Mouse (Mus musculus) duodenum, adult 2 months (tissue): ENCODE results near the gene Klk1b3. TPM values are rescaled to one million over a fixed set of nuclear protein-coding genes. Genes with fewer than 3 reads are reported as not detected.

Experiments used
- polyA plus RNA-seq: library from polyadenylated mRNA; depleted of rRNA; stranded (reverse); fragments of >200 nt; gene quantifications from 2 replicates; pipeline ENCODE4 v1.2.3, GENCODE M21; 2012; ENCODE audit warnings: low replicate concordance; rRNA removed

The Klk1b3 gene
- 1.8 TPM in 1 of 2 replicates, not detected in the other for polyA plus RNA-seq

DNA sequence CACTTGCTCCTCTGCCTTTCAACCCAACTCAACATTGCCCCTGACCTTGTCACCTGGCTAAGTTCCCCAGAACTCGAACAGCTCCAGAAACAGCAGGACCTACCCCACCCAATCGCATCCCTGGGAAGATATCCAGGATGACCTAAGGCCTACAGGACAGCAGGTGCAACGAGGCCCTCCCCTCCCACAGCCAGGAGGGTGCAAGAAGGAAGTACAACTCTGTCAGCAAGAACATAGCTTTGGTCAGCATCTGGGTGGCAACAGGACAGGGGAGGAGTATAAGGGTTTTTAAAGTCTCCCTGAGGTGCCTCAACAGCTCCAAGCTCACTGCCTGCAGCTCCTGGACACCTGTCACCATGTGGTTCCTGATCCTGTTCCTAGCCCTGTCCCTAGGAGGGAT is at the start of gene Klk1b3:
Gene Klk1b3, plus strand, starts transcription at position 301 of the 400 bp plus-strand sequence.

DNA sequence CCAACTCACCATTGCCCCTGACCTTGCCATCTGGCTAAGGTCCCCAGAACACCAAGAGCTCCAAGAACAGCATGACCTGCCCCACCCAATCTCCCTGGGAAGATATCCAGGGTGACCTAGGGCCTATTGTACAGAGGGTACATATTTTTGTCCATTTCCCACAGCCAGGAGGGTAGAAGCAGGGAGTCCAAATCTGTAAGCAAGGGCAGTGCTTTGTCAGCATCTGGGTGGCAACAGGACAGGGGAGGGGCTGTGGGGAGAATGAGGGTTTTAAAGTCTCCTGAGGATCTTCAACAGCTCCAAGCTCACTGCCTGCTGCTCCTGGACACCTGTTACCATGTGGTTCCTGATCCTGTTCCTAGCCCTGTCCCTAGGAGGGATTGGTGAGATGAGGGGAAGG is 10.1 kb upstream of the Klk1b3 start, which contains the start of gene Klk1b24:
Gene Klk1b24, plus strand, starts transcription at position 301 of the 400 bp plus-strand sequence.

DNA sequence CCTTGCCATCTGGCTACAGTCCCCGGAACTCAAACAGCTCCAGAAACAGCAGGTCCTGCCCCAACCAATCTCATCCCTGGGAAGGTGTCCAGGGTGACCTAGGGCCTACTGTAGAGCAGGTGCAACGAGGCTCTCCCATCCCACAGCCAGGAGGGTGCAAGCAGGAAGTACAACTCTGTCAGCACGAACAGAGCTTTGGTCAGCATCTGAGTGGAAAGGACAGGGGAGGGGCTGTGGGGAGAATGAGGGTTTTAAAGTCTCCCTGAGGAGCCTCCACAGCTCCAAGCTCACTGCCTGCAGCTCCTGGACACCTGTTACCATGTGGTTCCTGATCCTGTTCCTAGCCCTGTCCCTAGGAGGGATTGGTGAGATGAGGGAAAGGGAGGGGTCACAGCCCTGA is 9.1 kb downstream of the Klk1b3 start, which contains the start of gene Klk1b4:
Gene Klk1b4, plus strand, starts transcription at position 301 of the 400 bp plus-strand sequence.

DNA sequence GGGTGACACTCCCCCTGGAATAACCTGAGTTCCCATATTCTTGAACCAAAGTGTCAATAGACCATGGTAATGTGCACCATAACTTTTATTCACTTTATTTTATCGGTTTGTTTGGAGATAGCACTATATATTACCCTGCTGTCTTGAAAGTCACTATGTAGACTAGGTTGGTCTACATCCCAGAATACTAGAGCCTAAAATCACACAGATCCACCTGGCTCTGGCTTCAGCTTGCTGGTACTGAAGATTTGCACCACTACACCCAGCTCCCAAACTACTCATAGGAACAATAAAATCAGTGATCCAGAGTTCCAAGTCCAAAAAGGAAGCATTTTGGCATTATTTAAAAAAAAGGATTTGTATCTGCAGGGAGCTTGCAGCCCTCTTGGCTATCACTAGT is 17.7 kb downstream of the Klk1b3 start, which contains the start of gene Klk1b5:
Gene Klk1b5, plus strand, starts transcription at position 301 of the 400 bp plus-strand sequence.

DNA sequence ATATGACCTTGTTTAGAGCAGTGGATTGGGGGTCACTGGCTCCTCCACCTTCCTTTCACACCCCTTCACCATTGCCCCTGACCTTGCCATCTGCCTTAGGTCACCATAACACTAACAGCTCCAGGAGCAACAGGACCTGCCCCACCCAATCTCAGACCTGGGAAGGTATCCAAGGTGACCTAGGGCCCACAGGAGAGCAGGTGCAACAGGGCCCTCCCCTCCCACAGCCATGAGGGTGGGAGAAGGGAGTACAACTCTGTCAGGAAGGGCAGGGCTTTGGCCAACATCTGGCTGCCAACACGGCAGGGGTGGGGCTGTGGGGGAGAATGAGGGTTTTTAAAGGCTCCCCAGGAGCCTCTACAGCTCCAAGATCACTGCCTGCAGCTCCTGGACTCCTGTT is 27.1 kb downstream of the Klk1b3 start, which contains the start of gene Klk1:
Gene Klk1, plus strand, starts transcription at position 285 of the 400 bp plus-strand sequence.

DNA sequence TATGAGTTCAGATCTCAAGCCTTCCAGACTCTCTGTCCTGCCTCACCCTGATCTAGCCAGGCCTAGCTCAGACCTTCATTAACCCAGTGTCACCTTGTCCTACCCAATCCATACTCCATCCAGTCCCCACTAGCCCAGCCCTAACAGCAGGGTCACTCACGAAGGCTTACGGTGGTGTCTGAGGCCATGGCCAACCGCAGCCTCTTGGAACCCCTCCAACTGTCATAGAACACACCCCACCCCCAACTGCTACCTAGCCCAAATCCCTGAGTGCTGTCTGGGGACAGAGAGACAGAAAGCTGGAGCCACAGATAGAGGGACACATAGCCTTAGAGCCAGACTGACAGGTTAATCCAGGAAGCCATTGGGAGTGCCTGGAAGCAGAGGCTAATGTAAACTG is 37.9 kb downstream of the Klk1b3 start, which contains the start of gene Gm36864:
Gene Gm36864, plus strand, starts transcription at position 269 of the 400 bp plus-strand sequence.

DNA sequence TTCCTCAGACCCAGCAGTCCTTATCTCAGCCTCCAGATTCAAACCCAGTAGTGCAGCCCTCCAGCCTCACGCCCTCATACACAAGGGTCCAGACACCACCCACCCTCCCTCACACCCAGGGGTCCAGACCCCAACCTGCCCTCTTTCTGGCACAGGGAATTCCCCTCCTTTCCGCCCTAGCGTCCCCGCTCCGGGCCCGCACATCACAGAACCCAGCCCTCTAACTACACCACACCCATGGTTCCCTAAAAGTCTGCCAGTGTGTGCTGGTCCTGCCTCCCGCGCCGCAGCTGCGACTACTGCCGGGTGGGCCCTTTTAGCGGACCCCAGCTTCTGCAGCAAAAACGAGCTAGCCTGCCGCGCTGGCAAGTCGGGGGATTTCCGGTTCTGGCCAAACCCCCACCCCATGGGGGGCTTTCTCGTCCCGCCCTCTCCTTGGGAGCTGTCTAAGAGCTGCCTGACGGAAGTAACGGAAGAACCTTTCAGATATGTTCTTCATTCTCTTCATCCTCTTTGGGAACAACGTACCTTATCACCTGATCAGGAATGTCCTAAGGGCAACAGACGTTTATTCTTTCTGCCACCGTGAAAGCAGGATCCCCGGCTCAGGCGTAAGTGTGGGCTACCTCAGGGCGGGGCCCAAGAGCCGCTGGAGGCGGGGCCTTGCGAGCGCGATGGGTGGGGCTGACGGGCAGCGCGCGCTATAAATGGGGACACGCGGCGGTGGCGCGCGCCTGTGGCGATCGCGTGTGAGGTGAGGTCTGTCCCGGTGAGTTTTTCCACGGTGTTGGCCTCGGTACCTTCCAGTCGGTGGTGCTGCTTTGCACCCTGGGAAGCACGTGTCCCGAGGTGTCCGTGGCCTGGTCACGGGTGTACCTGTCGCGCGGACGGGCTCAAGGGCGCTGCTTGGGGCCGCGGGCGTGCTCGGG is 48.3 kb downstream of the Klk1b3 start, which contains the start of the genes 1700028J19Rik and 2410002F23Rik:
Gene 1700028J19Rik, minus strand, starts transcription at position 641 of the 929 bp plus-strand sequence.
Gene 2410002F23Rik, plus strand, starts transcription at position 668 of the 929 bp plus-strand sequence.

Other genes starting within 250 kb of the Klk1b3 start
- not detected in 2 replicates for gene Klk1b8, start 247.5 kb upstream of the Klk1b3 start, polyA plus RNA-seq
- not detected in 2 replicates for gene Klk1b1, start 231.4 kb upstream of the Klk1b3 start, polyA plus RNA-seq
- gene Klk1b9, start 222.1 kb upstream of the Klk1b3 start, polyA plus RNA-seq = not detected in 2 replicates
- 0.49 TPM in 1 of 2 replicates, not detected in the other for gene Klk1b11, start 202.3 kb upstream of the Klk1b3 start, polyA plus RNA-seq
- not detected in 2 replicates for gene Klk1b26, start 186.0 kb upstream of the Klk1b3 start, polyA plus RNA-seq
- 0.14 and 0.25 TPM in 2 replicates for gene Klk1b27, start 145.9 kb upstream of the Klk1b3 start, polyA plus RNA-seq
- not detected in 2 replicates for gene Klk1b21, start 95.9 kb upstream of the Klk1b3 start, polyA plus RNA-seq
- not detected in 2 replicates for gene Klk1b22, start 85.5 kb upstream of the Klk1b3 start, polyA plus RNA-seq
- not detected in 2 replicates for gene Klk1b16, start 61.4 kb upstream of the Klk1b3 start, polyA plus RNA-seq
- 0.19 TPM in 1 of 2 replicates, not detected in the other for gene Klk1b24, start 10.0 kb upstream of the Klk1b3 start, polyA plus RNA-seq
- 5.1 TPM in 1 of 2 replicates, not detected in the other for gene Klk1b4, start 9.2 kb downstream of the Klk1b3 start, polyA plus RNA-seq
- 0.65 and 5.5 TPM in 2 replicates for gene Klk1b5, start 17.8 kb downstream of the Klk1b3 start, polyA plus RNA-seq
- 81.1 and 870 TPM in 2 replicates for gene Klk1, start 27.2 kb downstream of the Klk1b3 start, polyA plus RNA-seq
- 0.08 TPM in 1 of 2 replicates, not detected in the other for gene Gm36864, start 38.0 kb downstream of the Klk1b3 start, polyA plus RNA-seq
- gene 1700028J19Rik, start 48.5 kb downstream of the Klk1b3 start, polyA plus RNA-seq = 1.4 TPM in 2 replicates
- 67.9 and 113 TPM in 2 replicates for gene 2410002F23Rik, start 48.5 kb downstream of the Klk1b3 start, polyA plus RNA-seq
- not detected in 2 replicates for gene Acp4, start 59.2 kb downstream of the Klk1b3 start, polyA plus RNA-seq
- gene Gm15517, start 63.3 kb downstream of the Klk1b3 start, polyA plus RNA-seq = 0.60 TPM in 1 of 2 replicates, not detected in the other
- 1.8 and 2.5 TPM in 2 replicates for gene Clec11a, start 108.7 kb downstream of the Klk1b3 start, polyA plus RNA-seq
- 0.72 and 1.6 TPM in 2 replicates for gene Shank1, start 112.1 kb downstream of the Klk1b3 start, polyA plus RNA-seq
- 0.84 and 5.3 TPM in 2 replicates for gene Syt3, start 185.9 kb downstream of the Klk1b3 start, polyA plus RNA-seq
- gene 1700008O03Rik, start 187.6 kb downstream of the Klk1b3 start, polyA plus RNA-seq = 0.92 and 1.2 TPM in 2 replicates
- gene Lrrc4b, start 230.8 kb downstream of the Klk1b3 start, polyA plus RNA-seq = 1.0 and 1.5 TPM in 2 replicates